7 mouse cellular contexts compared by ENCODE assay signal in genomic region chr5:72913648-72914557, GRCm38 (mm10). TPM values are rescaled to one million over a fixed set of nuclear protein-coding genes. Genes with fewer than 3 reads are reported as not detected.
DNase-seq lines count a peak whose midpoint lies in the region; ATAC-seq and TF ChIP-seq lines count a peak whose summit lies in the region.

TSS of gene Slain2 (plus strand) at chr5:72914304.

- peak; percentile 50 for TF ChIP-seq CTCF in kidney, adult 2 months (conservative IDR thresholded peaks at IDR 0.05; ENCODE audit: insufficient read depth, insufficient read length, low read depth, low read length)
- TF ChIP-seq CTCF in spleen, adult 2 months (IDR thresholded peaks at IDR 0.05; ENCODE audit: extremely low read depth, insufficient read depth, insufficient read length, insufficient replicate concordance): 0 out of 2 replicates have a peak, but pooled peaks have one; percentile 38

- no peaks in the 10 kb centered on the region for H3K27me3 ChIP-seq in embryonic facial prominence, embryonic 11.5 days (ENCODE audit: control insufficient read depth, insufficient read depth, low read length)
- no peaks in the 10 kb centered on the region for H3K27me3 ChIP-seq in kidney, adult 2 months (replicated peaks; ENCODE audit: control insufficient read depth, insufficient read depth, low read length)
- H3K27me3 ChIP-seq in limb, embryonic 12.5 days: peaks cover 9% of the 10 kb centered on the region
- no peaks in the 10 kb centered on the region for H3K27me3 ChIP-seq in midbrain, embryonic 15.5 days (replicated peaks)
- H3K27me3 ChIP-seq in spleen, adult 2 months (ENCODE audit: control insufficient read depth, insufficient read depth, low read length): no peaks in the 10 kb centered on the region; the same call in 1 of the 2 replicates

- H3K36me3 ChIP-seq in embryonic facial prominence, embryonic 11.5 days (replicated peaks; ENCODE audit: control insufficient read depth, insufficient read depth, low read depth, low read length): no peaks in the 10 kb centered on the region
- no peaks in the 10 kb centered on the region for H3K36me3 ChIP-seq in kidney, adult 2 months (ENCODE audit: control insufficient read depth, insufficient read depth, low read length)
- H3K36me3 ChIP-seq in limb, embryonic 12.5 days: no peaks in the 10 kb centered on the region
- H3K36me3 ChIP-seq in midbrain, embryonic 15.5 days (replicated peaks): no peaks in the 10 kb centered on the region
- H3K36me3 ChIP-seq in spleen, adult 2 months (ENCODE audit: control insufficient read depth, insufficient read depth, low read length): no peaks in the 10 kb centered on the region

- WGBS in embryonic facial prominence, embryonic 11.5 days: under 1% methylated on average over 78 of the region's 83 CpGs
- under 1% methylated on average over 83 of the region's 83 CpGs for WGBS in kidney, adult 2 months
- under 1% methylated on average over 77 of the region's 83 CpGs for WGBS in limb, embryonic 12.5 days
- WGBS in midbrain, embryonic 15.5 days: under 1% methylated on average over 73 of the region's 83 CpGs
- 1% methylated on average over 75 of the region's 83 CpGs for WGBS in spleen, adult 2 months

- DNase-seq in adrenal gland, postnatal 14 days: peak; percentile 100
- peak; percentile 99 for DNase-seq in embryonic facial prominence, embryonic 11.5 days (ENCODE audit: low spot score)
- peak; percentile 100 for DNase-seq in heart, adult 11 months
- DNase-seq in kidney, adult 2 months: peak; percentile 99
- DNase-seq in spleen, adult 2 months (ENCODE audit: low read depth in 1 of 2, low spot score in 2 of 2): peak; percentile 91 to 99

- H3K4me1 ChIP-seq in embryonic facial prominence, embryonic 11.5 days (ENCODE audit: control insufficient read depth, insufficient read depth, low read length): no peaks in the 10 kb centered on the region
- peaks cover 13% of the 10 kb centered on the region; the same call in 1 of the 2 replicates for H3K4me1 ChIP-seq in kidney, adult 2 months (ENCODE audit: control insufficient read depth, insufficient read depth, low read length)
- peaks cover 22% of the 10 kb centered on the region for H3K4me1 ChIP-seq in limb, embryonic 12.5 days (replicated peaks)
- peaks cover 31% of the 10 kb centered on the region for H3K4me1 ChIP-seq in midbrain, embryonic 15.5 days
- peaks cover 10% of the 10 kb centered on the region; the same call in 1 of the 2 replicates for H3K4me1 ChIP-seq in spleen, adult 2 months (ENCODE audit: control insufficient read depth, insufficient read depth, insufficient read length)

- peak; percentile 38 for TF ChIP-seq POLR2A in kidney, adult 2 months (IDR thresholded peaks at IDR 0.05; ENCODE audit: low read depth, low read length)
- peak; percentile 64 for TF ChIP-seq POLR2A in spleen, adult 2 months (IDR thresholded peaks at IDR 0.05; ENCODE audit: low read depth, low read length)

- peak; percentile 95 for ATAC-seq in embryonic facial prominence, embryonic 11.5 days (replicated peaks; ENCODE audit: insufficient number of reproducible peaks, low FRiP score, low TSS enrichment, low read depth)
- peak; percentile 93 for ATAC-seq in limb, embryonic 12.5 days (ENCODE audit: insufficient number of reproducible peaks, insufficient read depth, low FRiP score, low TSS enrichment, low read depth)
- peak; percentile 95 for ATAC-seq in midbrain, embryonic 15.5 days (replicated peaks)

- peak within 1 kb of the TSS; percentile 99 for H3K9ac ChIP-seq in embryonic facial prominence, embryonic 11.5 days (replicated peaks; ENCODE audit: low read length)
- H3K9ac ChIP-seq in limb, embryonic 12.5 days (replicated peaks): peak within 1 kb of the TSS; percentile 98
- peak within 1 kb of the TSS; percentile 94 for H3K9ac ChIP-seq in midbrain, embryonic 15.5 days

- no peaks in the 10 kb centered on the region for H3K9me3 ChIP-seq in embryonic facial prominence, embryonic 11.5 days (replicated peaks; ENCODE audit: control insufficient read depth, low read length)
- no peaks in the 10 kb centered on the region for H3K9me3 ChIP-seq in limb, embryonic 12.5 days
- no peaks in the 10 kb centered on the region for H3K9me3 ChIP-seq in midbrain, embryonic 15.5 days

- peak within 1 kb of the TSS; percentile 97 for H3K4me3 ChIP-seq in embryonic facial prominence, embryonic 11.5 days (ENCODE audit: low read depth, low read length)
- peak within 1 kb of the TSS; percentile 91 for H3K4me3 ChIP-seq in kidney, adult 2 months (ENCODE audit: insufficient read depth, low read depth, low read length)
- H3K4me3 ChIP-seq in limb, embryonic 12.5 days (replicated peaks): peak within 1 kb of the TSS; percentile 99
- H3K4me3 ChIP-seq in midbrain, embryonic 15.5 days: peak within 1 kb of the TSS; percentile 87
- peak within 1 kb of the TSS; percentile 99 for H3K4me3 ChIP-seq in spleen, adult 2 months (ENCODE audit: extremely low read depth, insufficient read depth, insufficient read length)

- peak within 1 kb of the TSS; percentile 96 for H3K27ac ChIP-seq in embryonic facial prominence, embryonic 11.5 days (replicated peaks; ENCODE audit: low read depth, low read length)
- H3K27ac ChIP-seq in kidney, adult 2 months (ENCODE audit: insufficient read depth, low read depth, low read length): peak within 1 kb of the TSS; percentile 99
- H3K27ac ChIP-seq in limb, embryonic 12.5 days: peak within 1 kb of the TSS; percentile 97
- peak within 1 kb of the TSS; percentile 96 for H3K27ac ChIP-seq in midbrain, embryonic 15.5 days
- H3K27ac ChIP-seq in spleen, adult 2 months (ENCODE audit: insufficient read depth, low read length): peak within 1 kb of the TSS; percentile 95

- H3K4me2 ChIP-seq in embryonic facial prominence, embryonic 11.5 days (ENCODE audit: low read depth, low read length): peak within 1 kb of the TSS; percentile 76
- H3K4me2 ChIP-seq in limb, embryonic 12.5 days: peak within 1 kb of the TSS; percentile 59
- H3K4me2 ChIP-seq in midbrain, embryonic 15.5 days: peak within 1 kb of the TSS; percentile 74

RNA-seq across cellular contexts. Expression of gene Slain2, which starts in this region (rescaled TPM):
- total RNA-seq in adrenal gland, postnatal 14 days (2021): 57.0 and 58.8 TPM in 2 replicates
- polyA plus RNA-seq in embryonic facial prominence, embryonic 11.5 days (2014; fragmentation: Nextera tagmentation; extraction: Ambion mirVana): 25.3 and 26.7 TPM in 2 replicates
- 23.4 and 24.3 TPM in 2 replicates for polyA plus RNA-seq in kidney, adult 2 months (2012; rRNA removed)
- 21.2 and 24.2 TPM in 2 replicates for polyA plus RNA-seq in limb, embryonic 12.5 days (2016; fragmentation: Nextera tagmentation; extraction: Ambion mirVana)
- 16.8 and 18.1 TPM in 2 replicates for polyA plus RNA-seq in midbrain, embryonic 15.5 days (2015; fragmentation: Nextera tagmentation; extraction: Ambion mirVana)
- polyA plus RNA-seq in spleen, adult 2 months (2012; rRNA removed): 10.8 and 11.1 TPM in 2 replicates

Comparison
In these comparisons a context has a peak if more than half of its experiments do, and no peak if none do; other contexts are left out.
1. Peak in every context shown above with its lines: DNase-seq, ATAC-seq, H3K4me3 ChIP-seq and H3K27ac ChIP-seq.